Mouse (Mus musculus) ES-E14 (cell line): ENCODE measurements around the gene Dixdc1.

Source experiments
- CHD2 ChIP-seq: IDR thresholded peaks from 2 replicates; pipeline ENCODE4 v1.6.1; 2014; ENCODE audit warnings: mild to moderate bottlenecking, low read depth, low read length, inconsistent platforms
- ZNF384 ChIP-seq: IDR thresholded peaks from 2 replicates; pipeline ENCODE4 v1.6.1; 2012; ENCODE audit warnings: low read depth, low read length, inconsistent platforms

- TF ChIP-seq CHD2 (no peak), ZNF384 (no peak)
Observed at GRCm38 (mm10) chr9:50674771-50675170, 64.5 kb downstream of the Dixdc1 start.
